ENCODE assay signal across 8 mouse cellular contexts in genomic region chr2:97467664-97468063, GRCm38 (mm10).
DNase-seq lines count a peak whose midpoint lies in the region; ATAC-seq lines count a peak whose summit lies in the region.

No protein-coding gene starts in this region.

- peaks cover 13% of the 10 kb centered on the region for H3K27me3 ChIP-seq in heart, embryonic 14.5 days (ENCODE audit: control insufficient read depth, insufficient read depth, low read length)
- H3K27me3 ChIP-seq in hindbrain, embryonic 13.5 days, result no peaks in the 10 kb centered on the region
- H3K27me3 ChIP-seq in midbrain, embryonic 12.5 days, result no peaks in the 10 kb centered on the region

- H3K9ac ChIP-seq in heart, embryonic 14.5 days (ENCODE audit: low read length), result 0 out of 2 replicates have a peak overlapping the region, but pooled peaks have one; percentile 49
- peak overlapping the region; percentile 78 for H3K9ac ChIP-seq in hindbrain, embryonic 13.5 days
- peak overlapping the region; percentile 37; the same call in 1 of the 2 replicates for H3K9ac ChIP-seq in midbrain, embryonic 12.5 days (replicated peaks)

- no peak overlapping the region for H3K27ac ChIP-seq in heart, embryonic 14.5 days (replicated peaks in 1 of 2; ENCODE audit: control insufficient read depth in 1 of 2, insufficient read depth in 1 of 2, low read depth in 2 of 2, low read length in 2 of 2)
- H3K27ac ChIP-seq in brown adipose tissue, adult 24 weeks (replicated peaks; ENCODE audit: low read depth, low read length), result no peak overlapping the region
- peak overlapping the region; percentile 93 for H3K27ac ChIP-seq in hindbrain, embryonic 13.5 days
- H3K27ac ChIP-seq in midbrain, embryonic 12.5 days (replicated peaks), result peak overlapping the region; percentile 86; the same call in 1 of the 2 replicates

- H3K4me3 ChIP-seq in heart, embryonic 14.5 days (ENCODE audit: control insufficient read depth in 1 of 2, insufficient read depth in 1 of 2, low read depth in 1 of 2, low read length in 2 of 2), result peak overlapping the region; percentile 40 to 61; a peak in 3 of 4 replicates
- H3K4me3 ChIP-seq in brown adipose tissue, adult 24 weeks (ENCODE audit: insufficient read depth, low read depth, low read length), result peak overlapping the region; percentile 14; the same call in 1 of the 2 replicates
- peak overlapping the region; percentile 60 for H3K4me3 ChIP-seq in hindbrain, embryonic 13.5 days
- H3K4me3 ChIP-seq in midbrain, embryonic 12.5 days, result peak overlapping the region; percentile 51

- H3K4me1 ChIP-seq in heart, embryonic 14.5 days (ENCODE audit: control insufficient read depth in 2 of 2, insufficient read depth in 2 of 2, low read length in 2 of 2), result peaks cover 2 to 3% of the 10 kb centered on the region in 2 experiments; a peak in 1 of 4 replicates
- no peaks in the 10 kb centered on the region for H3K4me1 ChIP-seq in brown adipose tissue, adult 24 weeks (ENCODE audit: control insufficient read depth, insufficient read depth, insufficient read length, low read length)
- peaks cover 21% of the 10 kb centered on the region; the same call in 1 of the 2 replicates for H3K4me1 ChIP-seq in hindbrain, embryonic 13.5 days (replicated peaks)
- peaks cover 5% of the 10 kb centered on the region; the same call in 1 of the 2 replicates for H3K4me1 ChIP-seq in midbrain, embryonic 12.5 days

- H3K9me3 ChIP-seq in heart, embryonic 14.5 days (ENCODE audit: control insufficient read depth, low read length), result no peaks in the 10 kb centered on the region
- no peaks in the 10 kb centered on the region for H3K9me3 ChIP-seq in hindbrain, embryonic 13.5 days
- no peaks in the 10 kb centered on the region for H3K9me3 ChIP-seq in midbrain, embryonic 12.5 days

- H3K36me3 ChIP-seq in heart, embryonic 14.5 days (ENCODE audit: control insufficient read depth, insufficient read depth, low read length), result no peaks in the 10 kb centered on the region
- H3K36me3 ChIP-seq in hindbrain, embryonic 13.5 days, result no peaks in the 10 kb centered on the region
- H3K36me3 ChIP-seq in midbrain, embryonic 12.5 days, result no peaks in the 10 kb centered on the region

- no peak for DNase-seq in heart, postnatal 10 days
- no peak for DNase-seq in thymus, postnatal 0 days (ENCODE audit: low spot score)
- DNase-seq in layer of hippocampus, adult 8-10 months (ENCODE audit: low spot score in 2 of 2), result no peak
- no peak for DNase-seq in adrenal gland, postnatal 36 days

- peak overlapping the region; percentile 96 for H3K4me2 ChIP-seq in heart, embryonic 14.5 days (ENCODE audit: low read length)
- H3K4me2 ChIP-seq in hindbrain, embryonic 13.5 days, result peak overlapping the region; percentile 67
- peak overlapping the region; percentile 76 for H3K4me2 ChIP-seq in midbrain, embryonic 12.5 days (replicated peaks)

- 15% methylated on average over 8 of the region's 8 CpGs for WGBS in heart, embryonic 14.5 days
- 8% methylated on average over 8 of the region's 8 CpGs for WGBS in hindbrain, embryonic 13.5 days
- 11% methylated on average over 8 of the region's 8 CpGs for WGBS in midbrain, embryonic 12.5 days

- intact Hi-C loops in heart, postnatal 10 days (cut with DNase I), result loop anchor here (10.0 kb wide), 1 partner anchor 883 kb away; no protein-coding TSS in a partner anchor

- no peak for ATAC-seq in heart, embryonic 14.5 days (ENCODE audit: insufficient number of reproducible peaks, insufficient read depth, low FRiP score, low read depth)
- ATAC-seq in hindbrain, embryonic 13.5 days (ENCODE audit: low FRiP score), result no peak
- no peak for ATAC-seq in midbrain, embryonic 12.5 days (ENCODE audit: low FRiP score, low read depth)

Comparison
In these comparisons a context has a peak if more than half of its experiments do, and no peak if none do; other contexts are left out.
1. H3K27ac ChIP-seq: peak in hindbrain, embryonic 13.5 days (single experiment) and midbrain, embryonic 12.5 days (single experiment); none in heart, embryonic 14.5 days (0 of 2) and brown adipose tissue, adult 24 weeks (single experiment).
2. Peak in every context shown above with its lines, with median percentiles within 50 percentile points of each other: H3K4me2 ChIP-seq, H3K4me3 ChIP-seq and H3K9ac ChIP-seq.